Mouse (Mus musculus) heart, postnatal 0 days (tissue): ENCODE measurements at regions not wholly inside any gene's neighbourhood (a gene's known extent, or its start where the extent isn't known, plus 50 kb on each side); places are given as distances from the start of the nearest gene placed in this dataset.

Source experiments
- CTCF ChIP-seq: IDR thresholded peaks from 2 replicates; pipeline ENCODE4 v1.5.1; 2016; ENCODE audit warnings: antibody characterized with exemption, control low read depth, low read depth
- EP300 ChIP-seq: IDR thresholded peaks from 2 replicates; pipeline ENCODE4 v1.6.1; 2016; ENCODE audit warnings: antibody characterized with exemption, low read depth

GRCm38 (mm10) chr5:49876240-49876639 lies 182.6 kb downstream of the Adgra3 start:
- TF ChIP-seq CTCF = no peak
- no peak for TF ChIP-seq EP300
